Mouse (Mus musculus) CH12.LX (cell line): ENCODE measurements around the gene Sema7a. TPM values are rescaled to one million over a fixed set of nuclear protein-coding genes. Genes with fewer than 3 reads are reported as not detected.

Experiments
- DNase-seq: peaks from one replicate; pipeline ENCODE4 v3.0.0-alpha.2; 2013; ENCODE audit errors: extremely low read depth
- H3K27ac ChIP-seq: 2 replicates; pipeline ENCODE4 v1.5.1; 2012; ENCODE audit warnings: low read depth, mild to moderate bottlenecking, control low read depth, moderate library complexity; ENCODE audit not compliant: insufficient read depth
- H3K27me3 ChIP-seq: replicated peaks from 2 replicates; pipeline ENCODE3; 2012; ENCODE audit warnings: inconsistent platforms
- H3K36me3 ChIP-seq, 2 experiments: replicated peaks in 1 of 2; 2 replicates each; pipeline versions ENCODE3 to v1.6.1; 2012; ENCODE audit warnings: inconsistent platforms in 1 of 2, low read length in 1 of 2, mild to moderate bottlenecking in 1 of 2, mixed read lengths in 1 of 2, moderate library complexity in 1 of 2; ENCODE audit not compliant: control insufficient read depth in 1 of 2, insufficient read depth in 1 of 2
- H3K4me1 ChIP-seq, 2 experiments: 2 replicates each; pipeline ENCODE4 v1.6.1; 2012; ENCODE audit warnings: inconsistent platforms in 1 of 2, moderate library complexity in 1 of 2; ENCODE audit not compliant: insufficient read depth in 2 of 2, control insufficient read depth in 1 of 2
- H3K4me2 ChIP-seq: 2 replicates; pipeline ENCODE4 v1.6.1; 2012; ENCODE audit warnings: low read depth, mild to moderate bottlenecking, control low read depth; ENCODE audit not compliant: poor library complexity, insufficient read depth, severe bottlenecking
- H3K4me3 ChIP-seq, 3 experiments: fragments of 150-350 bp in 1 of 3; sonication (generic) in 1 of 3; replicated peaks in 1 of 3; 2 replicates each; pipeline versions ENCODE3 to v1.5.1; 2011 to 2012; ENCODE audit warnings: low read depth in 2 of 3, low read length in 2 of 3, mild to moderate bottlenecking in 2 of 3, moderate library complexity in 2 of 3, control low read depth in 1 of 3, improper control_type of control experiment in 1 of 3, inconsistent platforms in 1 of 3, mixed read lengths in 1 of 3; ENCODE audit not compliant: poor library complexity in 1 of 3
- H3K79me2 ChIP-seq: replicated peaks from 2 replicates; pipeline ENCODE4 v1.6.1; 2012; ENCODE audit warnings: mild to moderate bottlenecking, moderate library complexity; ENCODE audit not compliant: control insufficient read depth, poor library complexity, insufficient read depth, severe bottlenecking; ENCODE audit errors: extremely low read depth
- H3K9ac ChIP-seq: 2 replicates; pipeline ENCODE4 v1.6.1; 2012; ENCODE audit warnings: low read depth, mild to moderate bottlenecking, control low read depth, moderate library complexity; ENCODE audit not compliant: insufficient read depth
- H3K9me3 ChIP-seq: replicated peaks from 2 replicates; pipeline ENCODE3; 2012; ENCODE audit warnings: low read length, inconsistent platforms, mixed read lengths
- BHLHE40 ChIP-seq: IDR thresholded peaks from 2 replicates; pipeline ENCODE4 v1.6.1; 2011; ENCODE audit warnings: mild to moderate bottlenecking, low read depth, low read length, improper control_type of control experiment
- CHD1 ChIP-seq: IDR thresholded peaks from 2 replicates; pipeline ENCODE4 v1.6.1; 2012; ENCODE audit warnings: low read depth, low read length, improper control_type of control experiment, inconsistent platforms
- CHD2 ChIP-seq: IDR thresholded peaks from 2 replicates; pipeline ENCODE4 v1.6.1; 2011; ENCODE audit warnings: low read length, improper control_type of control experiment
- CTCF ChIP-seq, 2 experiments: IDR thresholded peaks in 1 of 2; conservative IDR thresholded peaks in 1 of 2; 2 replicates each; pipeline ENCODE4 v1.5.1; 2011 to 2012; ENCODE audit warnings: low read depth in 2 of 2, low read length in 2 of 2, improper control_type of control experiment in 1 of 2, inconsistent platforms in 1 of 2, mild to moderate bottlenecking in 1 of 2, moderate library complexity in 1 of 2
- E2F4 ChIP-seq: IDR thresholded peaks from 2 replicates; pipeline ENCODE4 v1.6.1; 2011; ENCODE audit warnings: low read depth, low read length, improper control_type of control experiment; ENCODE audit not compliant: insufficient replicate concordance
- ELF1 ChIP-seq: IDR thresholded peaks from 2 replicates; pipeline ENCODE4 v1.6.1; 2014; ENCODE audit warnings: low read depth, mild to moderate bottlenecking, inconsistent platforms, low read length, improper control_type of control experiment
- EP300 ChIP-seq: IDR thresholded peaks from 2 replicates; pipeline ENCODE4 v1.6.1; 2011; ENCODE audit warnings: low read length, improper control_type of control experiment
- ETS1 ChIP-seq: conservative IDR thresholded peaks from 2 replicates; pipeline ENCODE4 v1.6.1; 2012; ENCODE audit warnings: low read depth, mild to moderate bottlenecking, inconsistent platforms, low read length, improper control_type of control experiment, moderate library complexity
- GABPA ChIP-seq: IDR thresholded peaks from 2 replicates; pipeline ENCODE4 v1.6.1; 2012; ENCODE audit warnings: low read depth, low read length, improper control_type of control experiment, inconsistent platforms; ENCODE audit not compliant: insufficient replicate concordance
- HCFC1 ChIP-seq: IDR thresholded peaks from 2 replicates; pipeline ENCODE4 v1.6.1; 2012; ENCODE audit warnings: low read depth, mild to moderate bottlenecking, inconsistent platforms, low read length, improper control_type of control experiment
- IRF4 ChIP-seq: IDR thresholded peaks from 2 replicates; pipeline ENCODE4 v1.6.1; 2014; ENCODE audit warnings: low read depth, mild to moderate bottlenecking, inconsistent platforms, low read length, improper control_type of control experiment
- JUN ChIP-seq: IDR thresholded peaks from 2 replicates; pipeline ENCODE4 v1.6.1; 2011; ENCODE audit warnings: low read depth, mild to moderate bottlenecking, low read length, improper control_type of control experiment, moderate library complexity; ENCODE audit not compliant: insufficient read depth
- JUND ChIP-seq: conservative IDR thresholded peaks from 2 replicates; pipeline ENCODE4 v1.6.1; 2011; ENCODE audit warnings: low read depth, low read length, improper control_type of control experiment
- KAT2A ChIP-seq: IDR thresholded peaks from 2 replicates; pipeline ENCODE4 v1.6.1; 2012; ENCODE audit warnings: low read length, improper control_type of control experiment, inconsistent platforms; ENCODE audit not compliant: insufficient replicate concordance
- MAFK ChIP-seq: IDR thresholded peaks from 2 replicates; pipeline ENCODE4 v1.6.1; 2011; ENCODE audit warnings: low read length, improper control_type of control experiment; ENCODE audit not compliant: insufficient replicate concordance
- MAX ChIP-seq: IDR thresholded peaks from 2 replicates; pipeline ENCODE4 v1.6.1; 2011; ENCODE audit warnings: low read length, improper control_type of control experiment
- MAZ ChIP-seq: IDR thresholded peaks from 2 replicates; pipeline ENCODE4 v1.6.1; 2012; ENCODE audit warnings: low read depth, mild to moderate bottlenecking, inconsistent platforms, low read length, improper control_type of control experiment, moderate library complexity
- MEF2A ChIP-seq: IDR thresholded peaks from 2 replicates; pipeline ENCODE4 v1.6.1; 2014; ENCODE audit warnings: low read depth, mild to moderate bottlenecking, inconsistent platforms, low read length, improper control_type of control experiment, borderline replicate concordance
- MXI1 ChIP-seq: IDR thresholded peaks from 2 replicates; pipeline ENCODE4 v1.6.1; 2011; ENCODE audit warnings: mild to moderate bottlenecking, low read depth, low read length, improper control_type of control experiment
- MYC ChIP-seq: IDR thresholded peaks from 2 replicates; pipeline ENCODE4 v1.6.1; 2011; ENCODE audit warnings: low read depth, mild to moderate bottlenecking, improper control_type of control experiment, low read length
- NELFE ChIP-seq: IDR thresholded peaks from 2 replicates; pipeline ENCODE4 v1.6.1; 2011; ENCODE audit warnings: low read depth, low read length, improper control_type of control experiment
- NRF1 ChIP-seq: IDR thresholded peaks from 2 replicates; pipeline ENCODE4 v1.6.1; 2014; ENCODE audit warnings: low read depth, mild to moderate bottlenecking, inconsistent platforms, low read length, improper control_type of control experiment, moderate library complexity
- PAX5 ChIP-seq: IDR thresholded peaks from 2 replicates; pipeline ENCODE4 v1.6.1; 2012; ENCODE audit warnings: low read length, inconsistent platforms, mixed read lengths
- POLR2A ChIP-seq: IDR thresholded peaks from 2 replicates; pipeline ENCODE4 v1.6.1; 2011; ENCODE audit warnings: low read depth, mild to moderate bottlenecking, improper control_type of control experiment, low read length
- POLR2AphosphoS2 ChIP-seq: IDR thresholded peaks from 2 replicates; pipeline ENCODE4 v1.6.1; 2011; ENCODE audit warnings: low read depth, low read length, improper control_type of control experiment
- RAD21 ChIP-seq: IDR thresholded peaks from 2 replicates; pipeline ENCODE4 v1.6.1; 2011; ENCODE audit warnings: low read depth, mild to moderate bottlenecking, low read length, improper control_type of control experiment, moderate library complexity
- RCOR1 ChIP-seq: conservative IDR thresholded peaks from 2 replicates; pipeline ENCODE4 v1.6.1; 2012; ENCODE audit warnings: low read depth, mild to moderate bottlenecking, inconsistent platforms, low read length, improper control_type of control experiment
- SIN3A ChIP-seq: IDR thresholded peaks from 2 replicates; pipeline ENCODE4 v1.6.1; 2012; ENCODE audit warnings: low read length, improper control_type of control experiment, inconsistent platforms
- SMC3 ChIP-seq: IDR thresholded peaks from 2 replicates; pipeline ENCODE4 v1.6.1; 2011; ENCODE audit warnings: low read depth, low read length, improper control_type of control experiment
- TBP ChIP-seq: conservative IDR thresholded peaks from 2 replicates; pipeline ENCODE4 v1.6.1; 2011; ENCODE audit warnings: low read depth, low read length, improper control_type of control experiment
- TCF12 ChIP-seq: IDR thresholded peaks from 2 replicates; pipeline ENCODE4 v1.6.1; 2014; ENCODE audit warnings: low read depth, mild to moderate bottlenecking, inconsistent platforms, low read length, improper control_type of control experiment
- UBTF ChIP-seq: IDR thresholded peaks from 2 replicates; pipeline ENCODE4 v1.6.1; 2012; ENCODE audit warnings: low read depth, mild to moderate bottlenecking, inconsistent platforms, low read length, improper control_type of control experiment, moderate library complexity
- USF1 ChIP-seq: IDR thresholded peaks from 2 replicates; pipeline ENCODE4 v1.6.1; 2014; ENCODE audit warnings: low read depth, mild to moderate bottlenecking, inconsistent platforms, low read length, improper control_type of control experiment
- USF2 ChIP-seq: conservative IDR thresholded peaks from 2 replicates; pipeline ENCODE4 v1.6.1; 2011; ENCODE audit warnings: low read depth, low read length, improper control_type of control experiment
- ZC3H11A ChIP-seq: IDR thresholded peaks from 2 replicates; pipeline ENCODE4 v1.6.1; 2012; ENCODE audit warnings: low read depth, mild to moderate bottlenecking, inconsistent platforms, low read length, improper control_type of control experiment
- ZKSCAN1 ChIP-seq: IDR thresholded peaks from 2 replicates; pipeline ENCODE4 v1.6.1; 2012; ENCODE audit warnings: low read depth, inconsistent platforms, low read length, improper control_type of control experiment, borderline replicate concordance
- ZMIZ1 ChIP-seq: IDR thresholded peaks from 2 replicates; pipeline ENCODE4 v1.6.1; 2012; ENCODE audit warnings: low read depth, mild to moderate bottlenecking, inconsistent platforms, low read length, improper control_type of control experiment
- ZNF384 ChIP-seq: IDR thresholded peaks from 2 replicates; pipeline ENCODE4 v1.6.1; 2012; ENCODE audit warnings: low read depth, low read length, improper control_type of control experiment, inconsistent platforms
- dilution Hi-C: fragments of 300-500 bp; cut with MboI; formaldehyde crosslinking; loops from 2 replicates; pipeline ENCODE4 v1.14.3; 2020; ENCODE audit warnings: low sequenced_read_pairs; ENCODE audit not compliant: extremely low pct_unique_long_range_greater_than_20kb, extremely low pct_ligation_motif_present
- in situ Hi-C: fragments of 300-500 bp; cut with MboI; formaldehyde crosslinking; loops from 3 replicates; pipeline ENCODE4 v1.14.3; 2019; ENCODE audit warnings: low sequenced_read_pairs, low pct_ligation_motif_present, low pct_unique_long_range_greater_than_20kb, mixed read lengths
- polyA plus RNA-seq: library from polyadenylated mRNA; unstranded; fragments of >175 nt; gene quantifications from 2 replicates; pipeline ENCODE4 v1.2.1, GENCODE M21; 2012; ENCODE audit warnings: low read depth; ENCODE audit not compliant: insufficient read length
- total RNA-seq, 2 experiments: library from RNA; depleted of rRNA; stranded (reverse); fragments of 300-350 nt in 1 of 2; fragments of >200 nt in 1 of 2; gene quantifications; 2 replicates each; pipeline ENCODE4 v1.2.3; 2012 to 2014

Gene Sema7a
- total and polyA plus RNA-seq, 3 experiments, result 88.6 to 181 (median 89.4) TPM

GRCm38 (mm10) chr9:57907206-57907605 is 32.7 kb upstream of the Sema7a start:
- TF ChIP-seq CTCF (conservative IDR thresholded peaks at IDR 0.05 in 1 of 2, IDR thresholded peaks at IDR 0.05 in 1 of 2; ENCODE audit: low read depth in 2 of 2, low read length in 2 of 2) (no peak), UBTF (no peak), PAX5 (no peak), RCOR1 (peak; percentile 82), GABPA (no peak), ELF1 (peak; percentile 68), SMC3 (no peak), EP300 (peak; percentile 98), MAFK (peak; percentile 70; the same call in 1 of the 2 replicates), MAX (peak; percentile 47; the same call in 1 of the 2 replicates), ZNF384 (no peak), RAD21 (no peak), POLR2A (no peak), ZMIZ1 (no peak), E2F4 (no peak), KAT2A (no peak), JUN (peak; percentile 38; the same call in 1 of the 2 replicates), SIN3A (peak; percentile 58), ZKSCAN1 (no peak), HCFC1 (0 out of 2 replicates have a peak, but pooled peaks have one; percentile 42), TBP (no peak), TCF12 (peak; percentile 64; the same call in 1 of the 2 replicates), MYC (peak; percentile 68; the same call in 1 of the 2 replicates), POLR2AphosphoS2 (no peak), CHD1 (no peak), MEF2A (peak; percentile 81), USF1 (no peak), NRF1 (no peak), CHD2 (peak; percentile 58; the same call in 1 of the 2 replicates), JUND (peak; percentile 55; the same call in 1 of the 2 replicates), IRF4 (peak; percentile 98), MAZ (peak; percentile 66; the same call in 1 of the 2 replicates), NELFE (no peak), BHLHE40 (peak; percentile 96), USF2 (no peak), ETS1 (peak; percentile 93), ZC3H11A (no peak), MXI1 (peak; percentile 38; the same call in 1 of the 2 replicates)
- Histone ChIP-seq H3K27ac (no peak overlapping the region; the same call in 1 of the 2 replicates), H3K36me3 (no peaks in the 10 kb centered on the region), H3K79me2 (peaks cover 10% of the 10 kb centered on the region), H3K9me3 (no peaks in the 10 kb centered on the region), H3K4me2 (peak overlapping the region; percentile 59), H3K4me1 (peaks cover 8 to 30% of the 10 kb centered on the region in 2 experiments), H3K27me3 (no peaks in the 10 kb centered on the region), H3K4me3 (no peak overlapping the region), H3K9ac (no peak overlapping the region)
- in situ Hi-C loops (loop anchor here (5.0 kb wide), 1 partner anchor 35 kb away; no protein-coding TSS in a partner anchor), dilution Hi-C loops (no loop called here)
- peak; percentile 69 for DNase-seq
